Mouse (Mus musculus) limb, embryonic 11.5 days (tissue): ENCODE data around the gene Dhx15. TPM values are rescaled to one million over a fixed set of nuclear protein-coding genes. Genes with fewer than 3 reads are reported as not detected.

Experiments
- ATAC-seq: fragments of 200-750 bp; cut with Nextera tagmentation; 2 replicates; pipeline ENCODE4 v1.8.0; 2017; ENCODE audit warnings: low read depth; ENCODE audit not compliant: insufficient number of reproducible peaks, low FRiP score, low TSS enrichment
- DNase-seq: peaks from one replicate; pipeline ENCODE4 v3.0.0-alpha.2; 2015; ENCODE audit warnings: low spot score
- H3K27ac ChIP-seq: fragments of 300-500 bp; sonication (generic); replicated peaks from 2 replicates; pipeline ENCODE4 v1.5.1; 2014; ENCODE audit warnings: low read depth, mild to moderate bottlenecking, low read length
- H3K27me3 ChIP-seq: fragments of 300-500 bp; sonication (generic); 2 replicates; pipeline ENCODE4 v1.6.1; 2014; ENCODE audit warnings: mild to moderate bottlenecking, low read length, mixed read lengths; ENCODE audit not compliant: control insufficient read depth, insufficient read depth
- H3K36me3 ChIP-seq: fragments of 300-500 bp; sonication (generic); 2 replicates; pipeline ENCODE4 v1.6.1; 2014; ENCODE audit warnings: mild to moderate bottlenecking, low read length, moderate library complexity, mixed read lengths; ENCODE audit not compliant: control insufficient read depth, insufficient read depth
- H3K4me1 ChIP-seq: fragments of 300-500 bp; sonication (generic); 2 replicates; pipeline ENCODE4 v1.6.1; 2014; ENCODE audit warnings: low read length, mixed read lengths; ENCODE audit not compliant: control insufficient read depth, insufficient read depth
- H3K4me2 ChIP-seq: fragments of 300-500 bp; sonication (generic); 2 replicates; pipeline ENCODE4 v1.6.1; 2014; ENCODE audit warnings: low read depth, mild to moderate bottlenecking, moderate library complexity; ENCODE audit not compliant: severe bottlenecking
- H3K4me3 ChIP-seq: fragments of 300-500 bp; sonication (generic); 2 replicates; pipeline ENCODE4 v1.5.1; 2014; ENCODE audit warnings: low read depth, low read length
- H3K9ac ChIP-seq: fragments of 300-500 bp; sonication (generic); 2 replicates; pipeline ENCODE4 v1.6.1; 2014; ENCODE audit warnings: mild to moderate bottlenecking, low read length
- H3K9me3 ChIP-seq: fragments of 300-500 bp; sonication (generic); 2 replicates; pipeline ENCODE4 v1.6.1; 2016; ENCODE audit warnings: low read length; ENCODE audit not compliant: control insufficient read depth
- WGBS: fragments of 180-500 bp; shearing (Covaris S2); extraction: QIAGEN DNeasy Blood & Tissue Kit; methylation state at CpG from one replicate; pipeline ENCODE4 v1.1.7; 2014; 5-methylcytosine and 5-hydroxymethylcytosine counted together
- polyA plus RNA-seq: library from polyadenylated mRNA; unstranded; fragments of >200 nt; fragmentation: Nextera tagmentation; extraction: Ambion mirVana; gene quantifications from 2 replicates; pipeline ENCODE4 v1.2.1, GENCODE M21; 2014

Dhx15 gene
- polyA plus RNA-seq, 1 experiment from 2014 or later = 111 TPM

- Histone ChIP-seq H3K9me3 (no peaks in the 10 kb centered on the region), H3K4me2 (peak overlapping the region; percentile 75), H3K27ac (no peak overlapping the region), H3K9ac (no peak overlapping the region), H3K36me3 (no peaks in the 10 kb centered on the region; the same call in 1 of the 2 replicates), H3K4me1 (peaks cover 4% of the 10 kb centered on the region), H3K4me3 (no peak overlapping the region), H3K27me3 (no peaks in the 10 kb centered on the region)
- DNase-seq = no peak
- WGBS = 28% methylated on average over 3 of the region's 3 CpGs
- ATAC-seq = no peak
These were observed 2.1 kb downstream of the Dhx15 start for GRCm38 (mm10) chr5:52188206-52188605.

GRCm38 (mm10) chr5:52177326-52177725 is 13.0 kb downstream of the Dhx15 start:
- Histone ChIP-seq H3K27ac (no peak overlapping the region), H3K9ac (no peak overlapping the region), H3K36me3 (peaks cover 3% of the 10 kb centered on the region; the same call in 1 of the 2 replicates), H3K9me3 (no peaks in the 10 kb centered on the region), H3K4me2 (no peak overlapping the region), H3K4me1 (no peaks in the 10 kb centered on the region), H3K27me3 (no peaks in the 10 kb centered on the region), H3K4me3 (no peak overlapping the region)
- 87% methylated on average over 1 of the region's 1 CpGs for WGBS
- ATAC-seq = no peak
- no peak for DNase-seq

GRCm38 (mm10) chr5:52168468-52168867 is 21.8 kb downstream of the Dhx15 start:
- no peak overlapping the region for H3K4me3 ChIP-seq
- no peak for DNase-seq
- H3K9ac ChIP-seq = no peak overlapping the region
- H3K9me3 ChIP-seq = no peaks in the 10 kb centered on the region
- no peak for ATAC-seq
- H3K4me2 ChIP-seq = no peak overlapping the region
- peaks cover 10% of the 10 kb centered on the region; the same call in 1 of the 2 replicates for H3K36me3 ChIP-seq
- H3K27ac ChIP-seq = no peak overlapping the region
- H3K4me1 ChIP-seq = no peaks in the 10 kb centered on the region
- no peaks in the 10 kb centered on the region for H3K27me3 ChIP-seq
- 52% methylated on average over 2 of the region's 2 CpGs for WGBS

GRCm38 (mm10) chr5:52149138-52149537 is 41.2 kb downstream of the Dhx15 start:
- ATAC-seq = no peak
- no peak for DNase-seq
- Histone ChIP-seq H3K4me2 (no peak overlapping the region), H3K4me1 (no peaks in the 10 kb centered on the region), H3K36me3 (no peaks in the 10 kb centered on the region; the same call in 1 of the 2 replicates), H3K4me3 (no peak overlapping the region), H3K27ac (no peak overlapping the region), H3K9me3 (no peaks in the 10 kb centered on the region), H3K9ac (no peak overlapping the region), H3K27me3 (no peaks in the 10 kb centered on the region)
- 91% methylated on average over 3 of the region's 3 CpGs for whole genome bisulfite sequencing

- Histone ChIP-seq H3K4me3 (no peak overlapping the region), H3K4me1 (no peaks in the 10 kb centered on the region), H3K9ac (no peak overlapping the region), H3K36me3 (no peaks in the 10 kb centered on the region; the same call in 1 of the 2 replicates), H3K27ac (no peak overlapping the region), H3K27me3 (no peaks in the 10 kb centered on the region), H3K9me3 (no peaks in the 10 kb centered on the region), H3K4me2 (no peak overlapping the region)
- DNase-seq = no peak
- no peak for ATAC-seq
- 92% methylated on average over 4 of the region's 4 CpGs for WGBS
These were observed 43.2 kb downstream of the Dhx15 start for GRCm38 (mm10) chr5:52147141-52147540.

GRCm38 (mm10) chr5:52145684-52146083 is 44.6 kb downstream of the Dhx15 start:
- H3K36me3 ChIP-seq = no peaks in the 10 kb centered on the region; the same call in 1 of the 2 replicates
- no peak for DNase-seq
- ATAC-seq = no peak
- H3K4me2 ChIP-seq = no peak overlapping the region
- WGBS = 89% methylated on average over 6 of the region's 6 CpGs
- H3K27me3 ChIP-seq = no peaks in the 10 kb centered on the region
- H3K4me3 ChIP-seq = no peak overlapping the region
- no peaks in the 10 kb centered on the region for H3K4me1 ChIP-seq
- H3K27ac ChIP-seq = no peak overlapping the region
- H3K9ac ChIP-seq = no peak overlapping the region
- no peaks in the 10 kb centered on the region for H3K9me3 ChIP-seq

- Histone ChIP-seq H3K9me3 (no peaks in the 10 kb centered on the region), H3K9ac (no peak overlapping the region), H3K36me3 (peaks cover 8% of the 10 kb centered on the region), H3K4me3 (no peak overlapping the region), H3K27ac (no peak overlapping the region), H3K4me2 (no peak overlapping the region), H3K4me1 (no peaks in the 10 kb centered on the region), H3K27me3 (no peaks in the 10 kb centered on the region)
- no peak for DNase-seq
- no peak for ATAC-seq
- 90% methylated on average over 9 of the region's 9 CpGs for WGBS
These were observed 48.4 kb downstream of the Dhx15 start for GRCm38 (mm10) chr5:52141936-52142335.

DNA sequence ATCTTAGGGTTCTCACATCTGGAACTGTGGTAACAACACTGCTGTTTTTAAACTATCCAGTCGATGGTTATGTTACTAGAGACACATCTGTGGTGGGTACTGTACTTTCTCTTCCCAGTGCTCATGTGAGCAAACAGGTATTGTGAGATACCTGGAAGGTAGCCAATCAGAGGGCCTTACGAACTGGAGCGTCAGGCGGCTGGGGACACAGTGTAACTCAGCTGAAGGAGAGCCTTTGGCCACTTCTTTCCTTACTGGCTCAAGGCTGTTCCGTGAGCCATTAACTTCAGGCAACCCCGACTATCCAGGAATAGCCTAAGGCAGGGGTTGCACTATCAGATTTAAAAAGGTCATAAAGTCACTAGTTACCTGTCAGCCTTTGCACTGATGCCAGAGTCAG is 51.5 kb downstream of the Dhx15 start:
- H3K9ac ChIP-seq = no peak overlapping the region
- no peaks in the 10 kb centered on the region for H3K9me3 ChIP-seq
- DNase-seq = no peak
- 80% methylated on average over 6 of the region's 6 CpGs for WGBS
- H3K4me2 ChIP-seq = no peak overlapping the region
- no peak overlapping the region for H3K4me3 ChIP-seq
- H3K27me3 ChIP-seq = no peaks in the 10 kb centered on the region
- ATAC-seq = no peak
- H3K36me3 ChIP-seq = peaks cover 8% of the 10 kb centered on the region
- no peak overlapping the region for H3K27ac ChIP-seq
- H3K4me1 ChIP-seq = no peaks in the 10 kb centered on the region

- ATAC-seq = no peak
- Histone ChIP-seq H3K27ac (no peak overlapping the region), H3K9ac (no peak overlapping the region), H3K4me2 (no peak overlapping the region), H3K4me1 (no peaks in the 10 kb centered on the region), H3K4me3 (no peak overlapping the region), H3K27me3 (no peaks in the 10 kb centered on the region), H3K36me3 (peaks cover 8% of the 10 kb centered on the region), H3K9me3 (no peaks in the 10 kb centered on the region)
- no peak for DNase-seq
- whole genome bisulfite sequencing = 92% methylated on average over 11 of the region's 11 CpGs
These were observed 52.2 kb downstream of the Dhx15 start for GRCm38 (mm10) chr5:52138134-52138533.
